Mouse (Mus musculus) bone marrow, adult 2 months (tissue): ENCODE data around the gene Ttc39b. TPM values are rescaled to one million over a fixed set of nuclear protein-coding genes. Genes with fewer than 3 reads are reported as not detected.

Experiments used
- H3K27ac ChIP-seq: fragments of 200-500 bp; 2 replicates; pipeline ENCODE4 v1.5.1; 2012; ENCODE audit warnings: low read depth, mild to moderate bottlenecking, control low read depth, inconsistent platforms, low read length; ENCODE audit not compliant: control insufficient read depth, poor library complexity, insufficient read depth
- H3K4me1 ChIP-seq: fragments of 200-500 bp; 2 replicates; pipeline ENCODE4 v1.6.1; 2011; ENCODE audit warnings: low read length; ENCODE audit not compliant: control insufficient read depth, insufficient read depth
- H3K4me3 ChIP-seq: fragments of 200-500 bp; replicated peaks from 2 replicates; pipeline ENCODE3; 2011; ENCODE audit warnings: mild to moderate bottlenecking, low read depth, low read length, control low read depth; ENCODE audit not compliant: control insufficient read depth
- CTCF ChIP-seq: fragments of 200-500 bp; IDR thresholded peaks from 2 replicates; pipeline ENCODE4 v1.5.1; 2011; ENCODE audit warnings: low read length, control low read depth; ENCODE audit not compliant: control insufficient read depth, insufficient read depth
- POLR2A ChIP-seq: fragments of 200-500 bp; IDR thresholded peaks from 2 replicates; pipeline ENCODE4 v1.6.1; 2011; ENCODE audit warnings: low read depth, mild to moderate bottlenecking, control low read depth, low read length, borderline replicate concordance; ENCODE audit not compliant: control insufficient read depth
- WGBS: fragments of 180-500 bp; shearing (Covaris S2); methylation state at CpG from one replicate; pipeline ENCODE4 v1.1.7; 2018; 5-methylcytosine and 5-hydroxymethylcytosine counted together
- polyA plus RNA-seq: library from polyadenylated mRNA; stranded (reverse); fragments of >200 nt; gene quantifications from 2 replicates; pipeline ENCODE4 v1.2.4, GENCODE M21; 2011; ENCODE audit warnings: low replicate concordance; ENCODE audit not compliant: missing spikeins, insufficient read depth, insufficient read length

Gene Ttc39b
- polyA plus RNA-seq, 1 experiment = 8.2 TPM

GRCm38 (mm10) chr4:83328026-83328945, 4.2 kb upstream of the Ttc39b start:
- TF ChIP-seq CTCF (no peak), POLR2A (no peak)
- peaks cover 2% of the 10 kb centered on the region for H3K4me1 ChIP-seq
- H3K27ac ChIP-seq = no peak overlapping the region
- H3K4me3 ChIP-seq = no peak overlapping the region
- 34% methylated on average over 9 of the region's 9 CpGs for WGBS

GRCm38 (mm10) chr4:83327526-83327925, 3.5 kb upstream of the Ttc39b start:
- H3K4me3 ChIP-seq = no peak overlapping the region
- no peak for TF ChIP-seq POLR2A
- TF ChIP-seq CTCF = no peak
- 15% methylated on average over 4 of the region's 4 CpGs for WGBS
- H3K27ac ChIP-seq = no peak overlapping the region
- H3K4me1 ChIP-seq = peaks cover 2% of the 10 kb centered on the region

GRCm38 (mm10) chr4:83325366-83325765, 1.3 kb upstream of the Ttc39b start:
- peaks cover 2% of the 10 kb centered on the region for H3K4me1 ChIP-seq
- 79% methylated on average over 5 of the region's 5 CpGs for WGBS
- no peak overlapping the region for H3K27ac ChIP-seq
- no peak overlapping the region for H3K4me3 ChIP-seq
- TF ChIP-seq POLR2A (no peak), CTCF (no peak)

DNA sequence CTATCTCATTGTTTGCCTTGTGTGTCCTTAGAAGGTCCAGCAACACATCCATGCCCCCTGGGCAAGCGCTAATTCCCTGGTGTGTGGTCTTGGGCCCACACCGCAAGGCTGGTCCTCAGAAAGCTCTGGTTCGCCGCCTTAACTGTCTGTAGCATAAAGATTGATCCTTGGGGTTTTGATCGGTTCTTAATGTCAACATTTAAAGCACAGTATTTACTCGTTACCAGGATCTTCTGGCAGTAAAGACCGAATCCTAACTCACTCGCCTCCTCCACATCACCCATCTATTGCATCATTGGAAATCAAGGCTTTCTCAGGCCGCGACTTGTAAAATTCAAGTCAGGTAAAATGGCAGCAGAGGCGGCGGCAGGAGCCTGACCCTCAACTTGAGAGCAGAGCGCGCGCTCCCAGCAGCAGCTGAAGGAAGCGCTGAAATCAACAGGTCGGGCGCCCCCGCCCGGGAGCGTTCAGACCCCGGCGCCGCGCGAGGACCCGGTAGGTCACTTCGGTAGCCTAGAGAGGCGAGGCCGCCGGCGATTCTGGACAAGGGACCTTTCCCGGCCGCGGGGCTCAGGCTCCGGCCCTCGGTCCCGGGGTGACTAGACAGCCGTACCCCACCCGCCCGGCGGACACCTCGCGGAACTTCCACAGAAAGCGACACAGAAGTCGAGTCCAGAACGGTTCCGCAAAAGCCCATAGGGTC, 703 bp downstream of the Ttc39b start:
- Histone ChIP-seq H3K27ac (peak overlapping the region; percentile 76), H3K4me1 (peaks cover 2% of the 10 kb centered on the region), H3K4me3 (peak overlapping the region; percentile 80)
- no peak for TF ChIP-seq POLR2A
- no peak for TF ChIP-seq CTCF
- 3% methylated on average over 48 of the region's 48 CpGs for WGBS

DNA sequence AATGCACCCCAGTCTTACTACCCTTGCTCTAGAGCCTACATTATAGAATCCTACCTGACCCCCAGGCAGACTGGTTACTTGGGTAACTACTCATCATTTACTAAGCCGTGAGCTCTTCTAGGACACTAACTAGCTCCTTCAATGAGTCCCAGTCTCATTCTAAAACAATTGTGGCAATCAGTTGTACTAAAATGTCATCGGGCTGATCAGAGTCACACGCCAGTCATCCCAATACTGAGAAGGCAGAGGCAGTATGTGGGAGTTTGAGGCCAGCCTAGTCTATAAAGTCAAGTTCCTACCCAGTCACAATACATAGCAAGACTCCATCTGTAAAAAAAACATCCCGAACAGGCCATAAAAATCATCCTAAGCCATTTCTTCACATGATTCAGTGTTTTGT, 4.3 kb downstream of the Ttc39b start:
- TF ChIP-seq POLR2A = no peak
- TF ChIP-seq CTCF = no peak
- Histone ChIP-seq H3K27ac (no peak overlapping the region), H3K4me1 (peaks cover 2% of the 10 kb centered on the region), H3K4me3 (no peak overlapping the region)
- 85% methylated on average over 4 of the region's 4 CpGs for WGBS

DNA sequence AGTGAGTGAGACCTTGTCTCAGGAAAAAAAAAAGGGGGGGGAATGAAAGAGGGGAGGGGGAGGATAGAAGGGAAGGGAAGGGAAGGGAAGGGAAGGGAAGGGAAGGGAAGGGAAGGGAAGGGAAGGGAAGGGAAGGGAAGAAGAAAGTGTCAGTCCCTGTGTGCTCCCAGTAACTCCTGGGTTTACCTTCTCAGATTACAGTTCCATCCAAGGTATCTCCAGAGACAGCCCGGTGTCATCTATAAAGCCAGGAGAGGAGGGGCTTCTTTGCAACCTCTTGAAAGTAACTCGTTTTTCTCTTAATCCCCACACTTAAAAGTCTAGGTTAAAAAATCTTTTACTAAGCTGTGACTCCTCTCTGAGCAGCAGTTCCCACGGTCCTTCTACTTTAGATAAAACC, 5.3 kb downstream of the Ttc39b start:
- Histone ChIP-seq H3K4me1 (peaks cover 2% of the 10 kb centered on the region; the same call in 1 of the 2 replicates), H3K27ac (no peak overlapping the region), H3K4me3 (no peak overlapping the region)
- TF ChIP-seq CTCF = no peak
- no peak for TF ChIP-seq POLR2A
- 82% methylated on average over 3 of the region's 3 CpGs for WGBS

DNA sequence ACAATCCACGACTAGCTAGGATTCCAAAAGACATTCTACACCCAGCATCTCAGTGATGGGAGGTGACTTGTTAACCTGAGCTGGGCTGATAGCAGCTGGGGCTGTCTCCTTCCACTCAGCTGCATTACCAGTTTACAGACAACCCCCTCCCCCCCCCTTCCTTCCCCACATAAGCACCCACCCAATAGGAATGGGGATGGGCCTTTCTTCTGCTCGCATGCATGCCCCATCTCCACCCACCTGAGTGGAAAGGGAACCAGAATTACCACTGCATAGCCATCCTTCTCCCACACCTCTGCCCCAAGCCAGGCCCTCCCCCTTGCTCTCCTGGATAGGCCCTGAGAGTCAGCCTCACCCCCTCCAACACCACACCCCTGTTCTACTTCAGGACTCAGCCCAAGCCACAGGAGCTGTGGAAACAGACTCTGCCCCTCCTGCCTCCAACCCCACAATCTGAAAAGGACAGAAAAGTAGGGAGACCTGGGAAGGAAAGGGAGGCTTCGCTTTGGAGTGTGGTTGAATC, 6.2 kb downstream of the Ttc39b start:
- WGBS = 79% methylated on average over 3 of the region's 3 CpGs

GRCm38 (mm10) chr4:83316718-83317117, 7.3 kb downstream of the Ttc39b start:
- Histone ChIP-seq H3K4me1 (peaks cover 2% of the 10 kb centered on the region; the same call in 1 of the 2 replicates), H3K4me3 (no peak overlapping the region), H3K27ac (no peak overlapping the region)
- TF ChIP-seq CTCF (no peak), POLR2A (no peak)
- WGBS = 68% methylated on average over 3 of the region's 3 CpGs

More for the DNA sequence above, 6.2 kb downstream of the Ttc39b start:
- no peak for TF ChIP-seq CTCF
- no peak for TF ChIP-seq POLR2A
- Histone ChIP-seq H3K4me1 (peaks cover 2% of the 10 kb centered on the region; the same call in 1 of the 2 replicates), H3K27ac (no peak overlapping the region), H3K4me3 (no peak overlapping the region)
